Mouse (Mus musculus) R1 (cell line): ENCODE results near the gene Acox3.
"Not testable (repeated sequence)": the region's sequence is repeated elsewhere in the genome, so short reads cannot be mapped to it uniquely, and the experiment has no call there.

ENCODE experiments used
- DNase-seq: peaks from one replicate; pipeline ENCODE4 v3.0.0-alpha.2; 2018; ENCODE audit warnings: low read depth, low spot score

Gene Acox3

DNA sequence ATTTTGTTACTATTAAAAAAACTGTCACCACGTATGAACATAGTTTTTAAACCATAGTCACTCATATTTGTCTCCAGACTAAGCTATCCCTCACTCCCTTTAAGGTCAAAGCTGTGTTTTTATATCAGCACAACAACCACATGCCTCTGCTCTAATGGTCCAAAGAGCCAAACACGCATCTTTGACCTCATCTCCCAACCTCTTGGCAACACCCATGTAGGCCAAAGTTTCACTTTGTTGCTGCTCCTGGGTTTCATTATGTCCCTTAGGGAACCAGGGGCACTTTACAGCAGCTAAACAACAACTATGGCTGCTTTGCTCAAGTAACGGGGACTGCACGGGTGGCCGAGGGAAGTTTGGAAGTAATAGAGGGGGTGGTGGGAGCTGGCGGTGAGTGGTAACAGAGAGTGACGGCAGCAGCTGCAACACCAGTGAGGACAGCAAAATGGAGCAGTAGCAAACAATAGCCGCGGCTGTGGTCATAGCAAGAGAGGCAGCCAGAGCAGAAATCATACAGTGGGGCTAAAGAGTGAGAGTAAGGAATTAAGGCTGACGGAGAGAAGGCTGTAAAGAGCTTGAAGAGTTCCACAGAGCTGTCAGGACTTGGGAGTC, 6.3 kb upstream of the Acox3 start:
- DNase-seq: peak; percentile 32

DNA sequence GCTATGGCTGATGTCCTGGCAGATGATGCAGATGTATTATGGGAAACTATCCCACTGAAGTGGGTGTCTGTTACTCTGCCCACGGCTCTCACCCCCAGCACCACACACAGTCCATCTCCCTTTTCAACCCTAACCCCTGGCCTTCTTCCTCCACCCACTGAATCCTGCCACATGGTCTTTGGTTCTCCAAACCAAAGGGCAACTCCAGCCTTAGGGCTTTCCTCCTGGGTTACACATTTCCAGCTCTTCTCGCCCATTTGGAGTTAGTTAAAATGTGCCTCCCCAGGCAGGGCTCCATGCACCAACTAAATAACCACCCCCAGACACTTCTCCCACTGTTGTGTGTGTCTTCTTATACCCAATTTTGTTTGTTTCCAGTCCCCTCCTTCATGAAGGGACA, 4.4 kb upstream of the Acox3 start:
- DNase-seq: no peak

DNA sequence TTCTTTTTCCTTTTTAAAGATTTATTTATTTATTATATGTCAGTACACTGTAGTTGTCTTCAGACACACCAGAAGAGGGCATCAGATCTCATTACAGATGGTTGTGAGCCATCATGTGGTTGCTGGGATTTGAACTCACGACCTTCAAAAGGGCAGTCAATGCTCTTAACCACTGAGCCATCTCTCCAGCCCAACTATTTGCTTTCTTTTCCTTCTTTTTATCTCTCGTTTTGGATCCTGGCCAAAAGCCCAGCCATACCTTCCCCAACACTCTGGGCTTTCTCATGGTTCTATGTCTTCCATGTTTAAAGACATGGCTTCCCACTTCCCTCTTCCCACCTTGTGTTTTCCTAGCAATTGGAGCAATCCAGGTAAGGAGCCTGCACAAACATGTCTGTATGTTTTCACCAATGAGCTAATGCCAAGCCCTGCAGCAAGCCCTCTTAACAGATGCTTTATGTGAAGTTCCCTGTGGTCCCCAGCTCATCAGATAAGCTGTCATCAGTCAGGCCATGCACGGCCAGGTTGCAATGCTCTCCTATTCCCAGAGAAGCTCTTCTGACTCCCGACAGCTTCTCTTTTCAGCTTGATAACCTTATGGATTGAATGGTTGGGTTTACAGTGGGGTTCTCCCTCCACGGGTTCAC, 3.5 kb upstream of the Acox3 start:
- DNase-seq: no peak

DNA sequence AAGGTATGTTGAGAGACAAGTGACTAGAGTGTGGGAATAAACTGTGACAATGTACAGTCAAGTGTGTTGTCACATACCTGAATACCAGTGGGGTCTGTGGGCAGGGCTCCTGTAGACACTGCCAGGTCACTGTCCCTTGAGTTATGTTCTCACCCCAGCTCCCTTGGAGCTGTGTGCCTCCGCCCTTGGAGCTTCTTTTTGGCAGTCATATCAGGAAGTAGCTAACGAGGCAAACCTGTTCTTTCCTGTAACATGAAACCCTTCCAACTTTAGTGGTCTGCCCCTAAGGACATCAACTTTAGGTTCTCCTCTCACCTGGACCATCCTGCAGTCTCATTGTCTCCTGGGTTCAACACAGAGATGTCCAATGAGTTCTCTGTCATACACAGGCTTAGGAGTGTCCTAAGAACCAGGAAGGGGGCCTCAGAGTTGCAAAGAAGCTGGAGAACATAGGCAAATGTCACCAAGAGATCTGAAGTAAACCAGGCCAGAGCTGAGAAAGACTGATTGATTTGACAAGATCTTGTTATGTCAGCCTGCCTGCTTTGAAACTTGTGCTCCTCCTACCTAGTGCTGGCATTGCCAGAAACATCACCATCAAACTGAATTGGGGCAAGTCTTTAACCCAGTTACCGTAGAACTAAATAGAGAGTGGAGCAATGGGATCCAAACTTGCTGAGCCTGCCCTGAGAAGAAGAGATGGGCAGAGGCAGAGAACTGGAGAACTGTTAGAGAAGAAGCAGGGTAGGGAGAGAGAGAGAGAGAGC, 2.5 kb upstream of the Acox3 start:
- DNase-seq: no peak

DNA sequence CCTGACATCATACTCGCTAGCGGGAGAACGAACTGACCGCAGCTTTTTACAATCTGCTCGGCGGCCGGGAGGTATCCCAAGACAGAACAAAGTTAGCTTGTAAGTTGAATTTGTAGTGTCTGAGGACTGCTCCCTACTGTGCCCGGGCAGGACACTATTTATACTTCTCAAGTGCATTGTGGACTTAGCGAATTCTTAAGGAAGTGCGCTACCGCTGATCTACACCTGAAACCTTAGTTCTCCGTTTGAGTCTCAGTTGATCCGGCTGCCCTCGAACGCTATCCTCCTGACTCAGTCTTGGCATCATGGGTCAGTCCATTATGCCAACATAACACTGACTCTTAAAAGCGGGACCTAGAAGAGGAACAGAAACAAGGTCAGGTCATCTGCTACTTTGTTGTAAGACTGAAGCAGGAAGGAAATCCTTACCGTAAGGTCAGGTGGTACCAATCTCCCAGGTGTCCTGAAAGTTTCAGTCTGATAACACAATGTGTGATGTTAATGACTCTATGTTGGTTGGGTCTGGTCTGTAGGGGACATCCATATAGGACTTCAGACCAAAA, 462 bp downstream of the Acox3 start:
- DNase-seq: no peak

DNA sequence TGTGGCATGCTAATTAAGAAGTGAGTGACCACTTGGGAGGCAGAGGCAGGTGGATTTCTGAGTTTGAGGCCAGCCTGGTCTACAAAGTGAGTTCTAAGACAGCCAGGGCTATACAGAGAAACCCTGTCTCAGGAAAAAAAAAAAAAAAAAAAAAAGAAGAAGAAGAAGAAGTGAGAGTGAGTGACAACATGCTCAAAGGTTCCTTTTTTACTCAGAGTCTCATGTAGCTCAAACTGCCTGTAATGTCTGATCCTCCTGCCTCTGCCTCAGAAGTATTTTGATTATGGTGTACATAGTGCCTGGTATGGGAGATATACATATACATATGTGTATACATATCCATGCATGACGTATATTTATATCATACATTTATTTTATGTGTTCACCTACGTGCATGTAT, 1.4 kb downstream of the Acox3 start:
- not testable (repeated sequence) for DNase-seq

DNA sequence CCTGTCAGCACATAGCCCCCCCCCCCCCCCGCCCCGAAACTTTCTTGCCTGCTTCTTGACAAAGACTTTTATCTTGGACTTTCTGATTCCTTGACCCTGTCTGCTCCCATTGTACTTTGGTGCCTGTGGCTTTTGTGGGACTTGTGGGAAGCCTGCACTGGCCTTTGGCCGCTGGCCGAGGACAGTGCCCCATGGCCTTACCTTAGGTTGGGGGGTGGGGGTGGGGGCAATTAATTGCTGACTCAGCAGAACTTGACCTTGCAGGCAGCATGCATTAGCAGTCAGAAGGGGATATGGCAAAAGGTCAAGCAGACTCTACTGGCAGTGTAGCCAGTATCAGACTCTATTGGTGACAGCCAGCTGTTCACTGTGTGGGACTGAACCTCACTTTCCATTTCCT, 8.7 kb downstream of the Acox3 start:
- no peak for DNase-seq

DNA sequence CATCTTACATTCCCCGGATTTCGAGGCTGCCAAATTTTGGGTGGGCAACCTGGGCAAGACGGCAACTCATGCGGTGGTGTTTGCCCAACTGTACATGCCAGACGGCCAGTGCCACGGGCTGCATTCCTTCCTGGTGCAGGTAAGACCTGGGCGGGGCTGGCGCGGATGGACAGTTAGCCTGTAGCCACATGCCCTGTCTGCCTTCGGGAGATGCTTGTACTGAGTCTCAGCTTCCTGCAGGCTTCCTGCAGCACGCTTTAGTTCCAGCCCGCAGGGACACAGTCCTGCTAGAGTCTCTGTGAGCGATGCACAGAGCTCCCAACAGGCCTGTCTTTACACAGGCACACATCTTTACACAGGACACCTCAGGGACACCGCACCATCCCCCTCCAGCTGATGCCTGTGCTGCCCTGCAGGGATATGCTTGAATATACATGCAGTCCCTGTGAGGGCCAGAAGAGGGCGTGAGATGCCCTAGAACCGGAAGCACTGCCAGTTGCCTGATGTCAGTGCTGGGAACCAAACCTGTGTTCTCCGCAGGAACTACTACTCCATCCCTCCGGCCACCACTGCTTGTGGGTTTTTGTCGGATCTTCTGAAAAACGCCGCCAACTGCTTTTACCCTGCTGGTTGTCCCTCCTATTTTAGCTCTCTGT, 9.4 kb downstream of the Acox3 start:
- peak; percentile 85 for DNase-seq

DNA sequence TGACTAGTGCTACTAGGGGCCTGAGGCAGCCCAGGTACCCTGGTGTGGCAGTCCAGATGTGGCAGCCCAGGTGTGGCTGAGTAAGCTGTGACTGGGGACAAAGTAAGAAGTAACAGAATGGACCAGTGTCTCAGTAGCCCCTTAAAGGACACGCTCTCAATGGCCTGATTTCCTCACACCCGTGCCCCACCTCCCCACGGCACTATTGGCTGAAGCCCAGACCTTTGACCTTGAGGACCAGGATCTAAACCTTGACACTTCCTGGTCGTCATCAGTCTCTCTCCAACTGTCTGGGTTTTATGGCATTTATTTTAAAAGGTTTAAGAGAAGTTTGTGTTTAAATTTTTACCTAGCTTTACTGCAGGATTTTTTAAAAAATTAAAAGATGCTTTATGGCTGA, 10.0 kb downstream of the Acox3 start:
- DNase-seq: no peak

DNA sequence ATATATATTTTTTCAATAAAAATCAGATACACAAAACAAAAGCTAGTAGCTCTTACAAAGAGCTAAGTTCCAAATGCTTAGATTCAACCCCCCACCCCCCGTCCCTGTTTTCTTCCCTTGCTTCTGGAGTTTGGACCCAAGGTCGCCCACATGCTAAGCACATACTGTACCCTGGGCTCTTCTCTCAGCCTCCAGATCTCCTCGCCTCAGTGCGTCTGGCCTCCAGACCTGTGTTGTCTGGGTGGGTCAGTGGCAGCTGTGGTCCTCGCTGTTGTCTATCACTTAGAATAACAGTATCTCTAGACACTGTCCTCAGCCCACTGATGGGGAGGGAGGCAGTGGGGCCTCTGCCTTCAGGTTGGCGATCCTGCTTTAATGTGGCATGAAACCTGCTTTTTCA, 10.4 kb downstream of the Acox3 start:
- DNase-seq: no peak

DNA sequence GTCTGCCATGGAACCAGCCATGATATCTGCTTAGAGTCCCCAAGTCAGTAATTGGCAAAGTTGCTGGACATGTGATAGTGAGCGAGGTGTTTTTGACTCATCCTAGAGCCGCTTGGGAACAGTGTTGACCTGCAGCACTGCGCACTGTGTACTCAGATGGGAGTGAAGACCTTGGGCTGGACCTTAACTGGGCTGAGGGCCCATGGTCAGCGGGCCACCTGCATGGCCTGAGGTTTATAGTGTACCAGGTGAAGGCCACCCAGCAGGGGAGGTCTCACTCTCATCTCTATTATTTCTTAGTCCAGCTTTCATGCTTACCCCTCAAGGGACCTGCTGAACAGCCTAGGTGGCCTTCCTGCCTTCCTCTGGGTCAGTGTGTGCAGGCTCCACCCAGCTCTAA, 11.9 kb downstream of the Acox3 start:
- no peak for DNase-seq

DNA sequence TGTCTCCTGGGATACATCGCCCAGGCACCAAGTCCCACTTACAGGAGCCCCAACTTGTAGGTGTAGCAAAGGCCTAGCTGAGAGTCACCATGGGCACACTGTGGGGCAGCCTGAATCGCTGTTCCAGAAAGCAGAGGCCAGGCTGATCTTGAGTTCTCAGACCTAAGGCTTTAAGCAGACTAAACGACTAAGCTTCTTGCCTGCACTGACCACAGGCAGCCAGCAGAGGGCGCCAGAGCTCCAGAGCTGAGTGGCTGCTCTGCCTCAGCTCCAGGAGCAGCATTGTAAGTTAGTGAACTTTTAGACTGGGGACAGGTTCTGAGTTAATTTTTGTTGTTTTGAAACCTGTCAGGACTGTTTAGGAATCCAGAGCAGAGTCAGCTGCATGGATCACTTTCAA, 12.9 kb downstream of the Acox3 start:
- peak; percentile 72 for DNase-seq

DNA sequence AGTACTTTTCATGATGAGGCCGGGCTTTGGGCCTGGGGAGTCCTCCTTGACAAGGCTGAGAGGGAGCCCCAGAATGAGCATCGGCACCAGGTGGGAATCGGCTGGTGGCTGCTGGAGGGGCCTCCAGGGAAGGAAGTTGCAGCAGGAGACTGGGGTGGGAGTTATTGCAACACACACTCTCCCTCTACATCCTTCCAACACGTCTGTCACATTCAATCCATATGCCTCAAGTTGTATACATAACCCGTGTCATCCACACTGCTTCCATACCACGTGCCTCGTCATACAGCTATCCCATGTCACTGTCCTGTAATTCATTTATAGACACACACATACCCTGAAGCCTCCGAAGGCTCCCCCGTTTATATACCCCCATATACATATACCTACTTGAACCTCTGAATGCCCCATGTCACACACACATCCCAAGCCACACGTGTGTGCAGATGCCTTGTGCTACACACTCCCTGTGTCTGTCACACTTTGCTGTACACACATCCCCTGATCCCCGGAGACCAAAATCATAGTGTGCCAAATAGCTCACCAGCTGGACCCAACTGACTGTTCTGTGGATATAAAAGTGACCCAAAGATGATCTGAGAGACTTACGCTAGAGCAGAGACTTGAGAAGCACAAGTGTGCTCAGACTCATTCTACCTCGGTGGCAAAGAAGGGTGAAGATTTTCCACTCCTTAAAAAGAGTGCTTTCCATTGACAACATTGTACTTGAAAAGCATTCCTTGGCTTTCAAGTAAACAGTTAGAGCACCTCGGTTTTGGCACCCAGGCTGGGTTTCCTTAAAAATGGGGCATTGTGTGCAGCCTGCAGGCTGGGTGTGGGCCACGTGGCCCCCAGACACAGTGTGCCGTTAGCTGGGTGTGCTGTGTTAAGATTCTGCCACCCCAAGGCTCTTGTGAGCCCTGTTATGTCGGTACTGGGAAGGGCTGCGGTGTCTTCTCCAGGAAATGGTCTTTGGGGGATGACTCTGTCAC, 13.6 kb downstream of the Acox3 start:
- no peak for DNase-seq

DNA sequence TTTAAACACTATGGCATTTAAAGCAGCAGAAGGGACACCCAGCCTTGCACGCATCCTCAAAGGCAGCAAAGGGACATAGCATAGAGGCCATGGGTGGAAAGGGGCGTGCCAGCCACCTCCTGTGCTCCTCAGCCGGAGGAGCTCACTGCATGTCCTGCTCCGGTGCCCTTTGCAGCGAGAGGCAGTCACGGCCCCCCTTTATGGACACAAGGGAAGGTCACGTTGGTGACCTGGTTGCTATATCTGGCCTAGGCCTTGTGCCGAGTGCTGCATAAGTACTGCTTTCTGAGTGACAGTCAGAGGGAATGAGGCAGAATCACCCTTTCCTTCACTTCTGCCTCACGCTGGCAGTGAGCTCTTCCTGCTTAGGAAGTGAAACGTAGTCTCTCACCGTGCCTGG, 17.4 kb downstream of the Acox3 start:
- no peak for DNase-seq

DNA sequence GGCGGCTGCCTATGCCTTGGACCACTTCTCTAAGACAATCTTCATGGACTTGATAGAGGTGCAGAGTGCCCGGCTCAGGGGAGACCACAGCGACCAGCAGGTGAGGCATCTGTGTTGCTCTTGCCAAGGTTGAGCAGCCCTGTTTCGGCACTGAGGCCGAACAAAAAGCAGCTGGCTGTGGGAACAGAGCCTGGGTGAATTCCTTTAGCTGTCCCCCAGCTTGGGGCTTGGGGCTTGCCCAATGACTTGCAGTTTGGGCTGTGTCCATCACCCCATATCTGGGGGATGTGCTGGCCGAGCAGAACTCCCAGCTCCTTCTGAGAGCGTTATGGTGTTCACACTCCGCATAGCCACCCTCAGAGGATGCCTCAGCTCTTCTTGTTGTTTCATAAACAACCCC, 18.7 kb downstream of the Acox3 start:
- DNase-seq: no peak

DNA sequence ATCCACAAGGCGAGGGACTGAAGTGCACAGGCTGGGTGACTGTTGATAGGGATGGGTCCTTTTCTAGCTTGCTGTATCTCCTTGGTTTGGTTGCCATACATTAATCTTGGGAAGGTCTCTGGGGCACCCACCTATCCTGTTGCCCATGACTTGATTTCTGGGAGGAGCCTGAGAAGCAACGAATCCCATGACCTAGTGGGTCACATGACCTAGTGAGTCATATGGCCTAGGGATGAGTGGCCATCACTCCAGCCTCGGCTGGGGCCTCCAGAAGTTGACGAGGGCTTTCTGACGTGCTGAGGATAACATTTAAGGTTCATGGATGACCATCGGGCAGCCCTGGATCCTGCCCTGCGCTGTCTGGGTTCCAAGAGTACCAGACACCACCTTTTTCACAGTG, 22.5 kb downstream of the Acox3 start:
- no peak for DNase-seq

DNA sequence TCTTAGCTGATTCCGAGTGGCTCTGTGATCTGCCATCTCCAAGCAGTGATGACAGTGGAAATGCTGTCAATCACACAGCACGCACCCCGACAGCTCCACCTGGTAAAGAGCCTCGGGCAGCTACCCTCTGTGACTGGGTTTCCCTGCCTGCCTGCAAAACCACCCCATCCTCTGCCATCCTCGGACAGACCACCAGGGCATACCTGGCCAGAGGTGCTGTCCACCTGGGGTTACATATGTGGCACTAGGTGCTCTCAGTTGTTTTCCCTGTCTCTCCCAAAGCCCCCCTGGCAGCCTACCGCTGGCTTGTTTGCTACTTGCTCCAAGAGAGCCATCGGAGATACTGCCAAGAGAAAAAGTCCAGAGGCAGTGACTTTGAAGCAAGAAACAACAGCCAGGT, 24.0 kb downstream of the Acox3 start:
- DNase-seq: no peak

DNA sequence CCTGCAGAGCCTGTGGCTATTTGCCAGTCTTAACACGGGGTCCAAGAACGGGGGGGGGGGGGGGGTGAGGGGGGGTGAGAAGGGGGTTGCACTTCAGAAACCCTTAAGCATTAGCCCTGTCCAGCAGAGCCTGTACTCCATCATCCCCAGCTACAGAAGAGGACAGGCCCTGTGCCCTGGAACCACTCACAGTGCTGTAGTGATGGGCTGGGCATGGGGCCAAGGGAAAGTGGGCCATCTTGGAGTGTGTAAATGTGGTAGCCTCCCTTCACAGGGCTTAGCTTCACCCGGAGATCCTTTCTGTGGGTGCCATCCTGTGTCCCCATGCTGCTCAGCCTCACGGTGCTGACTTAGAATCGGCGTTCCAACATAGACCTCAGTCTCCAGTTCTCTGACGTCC, 24.9 kb downstream of the Acox3 start:
- no peak for DNase-seq

DNA sequence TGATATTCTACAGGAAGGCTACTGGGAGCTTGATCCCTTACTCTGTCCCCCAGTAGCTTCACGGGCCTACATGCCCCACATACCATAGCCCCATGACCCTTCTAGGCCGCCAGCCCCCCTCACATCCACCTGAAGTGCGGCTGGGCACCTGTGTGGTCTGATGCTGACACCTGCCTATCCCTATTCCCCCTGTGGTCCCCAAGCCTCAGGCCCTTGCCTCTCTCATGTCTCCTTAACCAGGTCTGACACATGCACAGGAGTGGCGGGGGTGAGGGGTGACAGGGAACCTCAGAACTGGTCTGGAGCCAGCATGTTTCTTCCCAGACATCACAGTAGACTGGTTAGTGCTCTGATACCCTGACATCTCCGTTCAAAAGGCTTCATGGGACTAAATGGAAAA, 25.7 kb downstream of the Acox3 start:
- DNase-seq: no peak

DNA sequence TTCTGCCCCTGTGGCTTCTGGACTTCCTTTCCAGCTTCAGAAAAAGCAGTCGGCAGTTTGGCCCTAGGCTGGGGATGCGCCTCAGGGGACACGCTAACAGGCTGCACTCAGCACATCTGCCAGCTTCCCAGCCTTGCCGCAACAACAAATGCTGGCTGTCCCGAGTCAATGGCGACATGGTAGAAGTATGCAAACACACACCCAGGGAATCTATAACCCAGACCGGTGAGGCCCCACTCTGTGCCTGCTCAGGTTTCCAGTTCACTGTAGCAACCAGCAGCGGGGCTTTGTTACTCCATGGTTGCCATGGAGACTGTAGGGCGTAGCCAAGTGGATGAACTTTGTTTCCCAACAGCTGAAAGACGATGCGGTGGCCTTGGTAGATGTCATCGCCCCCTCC, 26.5 kb downstream of the Acox3 start:
- peak; percentile 93 for DNase-seq

DNA sequence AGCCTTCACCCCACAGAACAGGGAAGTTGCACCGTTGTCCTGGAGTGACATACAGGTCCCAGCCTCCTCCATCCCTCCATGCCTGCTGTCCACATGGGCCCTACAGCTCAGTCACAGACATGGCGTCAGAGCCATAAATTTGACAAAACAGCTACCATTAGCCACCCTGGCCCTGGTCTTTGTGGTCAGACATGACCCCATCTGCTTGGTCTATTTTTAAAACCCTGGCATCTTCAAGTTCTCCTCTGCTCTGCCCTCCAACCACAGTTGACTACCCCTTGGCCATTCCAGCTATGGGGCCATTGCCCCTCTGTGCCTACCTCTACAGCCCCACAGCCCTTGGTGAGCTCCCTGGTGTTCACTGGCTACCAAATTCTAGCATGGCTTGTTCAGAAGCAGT, 27.1 kb downstream of the Acox3 start:
- no peak for DNase-seq
